Mouse (Mus musculus): ENCODE data around the gene Ppm1h. TPM values are rescaled to one million over a fixed set of nuclear protein-coding genes. Genes with fewer than 3 reads are reported as not detected.

The Ppm1h gene
- total RNA-seq, 2 experiments from 2014 or later, result 88.0 to 98.7 TPM

- DNase-seq (ENCODE audit: low spot score in 2 of 2), result no peak
- intact Hi-C loops (cut with DNase I), result no loop called here
These were observed 316.0 kb downstream of the Ppm1h start for GRCm38 (mm10) chr10:122994402-122995107.

Small RNA genes within 50 kb of the gene (microRNA-seq; reads per million reads assigned to microRNA genes)
- gene Mir6412, result 0 reads per million in 2 experiments
- 0.26 to 0.67 reads per million in 2 experiments for gene Mir8104
- 69,910 to 74,918 reads per million in 2 experiments for gene Mirlet7i

Other genes starting within 250 kb of the Ppm1h start
- gene Avpr1a, start 230.3 kb upstream of the Ppm1h start, total RNA-seq (2021), result 1 to 10 TPM in 1 of 2 experiments, under 1 TPM in 1; 0.46 to 1.1 TPM